Mouse (Mus musculus) ES-E14 (cell line): ENCODE results near the gene Hao2. TPM values are rescaled to one million over a fixed set of nuclear protein-coding genes. Genes with fewer than 3 reads are reported as not detected.

Source experiments
- DNase-seq: peaks from one replicate; pipeline ENCODE4 v3.0.0-alpha.2; 2013; ENCODE audit warnings: low read depth, low spot score
- H3K27ac ChIP-seq: 2 replicates; pipeline ENCODE4 v1.5.1; 2012; ENCODE audit warnings: low read depth, mild to moderate bottlenecking, low read length, moderate library complexity, mixed read lengths; ENCODE audit not compliant: poor library complexity, insufficient read depth, severe bottlenecking
- H3K36me3 ChIP-seq: 2 replicates; pipeline ENCODE4 v1.6.1; 2012; ENCODE audit warnings: mild to moderate bottlenecking, low read length, moderate library complexity, mixed read lengths; ENCODE audit not compliant: control insufficient read depth, poor library complexity, insufficient read depth, severe bottlenecking
- H3K4me1 ChIP-seq, 2 experiments: fragments of 150-350 bp in 1 of 2; sonication (generic) in 1 of 2; 2 replicates each; pipeline ENCODE4 v1.6.1; 2012; ENCODE audit warnings: low read length in 2 of 2, mild to moderate bottlenecking in 1 of 2, mixed read lengths in 1 of 2; ENCODE audit not compliant: control insufficient read depth in 2 of 2, insufficient read depth in 2 of 2, poor library complexity in 1 of 2
- H3K4me3 ChIP-seq, 2 experiments: fragments of 150-350 bp in 1 of 2; sonication (generic) in 1 of 2; 2 replicates each; pipeline ENCODE4 v1.5.1; 2012; ENCODE audit warnings: low read length in 2 of 2, low read depth in 1 of 2, mild to moderate bottlenecking in 1 of 2, mixed read lengths in 1 of 2; ENCODE audit not compliant: insufficient read depth in 1 of 2, poor library complexity in 1 of 2, severe bottlenecking in 1 of 2
- H3K9ac ChIP-seq: 2 replicates; pipeline ENCODE4 v1.6.1; 2012; ENCODE audit warnings: low read depth, mild to moderate bottlenecking, low read length, mixed read lengths; ENCODE audit not compliant: poor library complexity, insufficient read depth, severe bottlenecking
- H3K9me3 ChIP-seq: fragments of 150-350 bp; sonication (generic); 2 replicates; pipeline ENCODE4 v1.6.1; 2012; ENCODE audit warnings: low read depth, mild to moderate bottlenecking, low read length; ENCODE audit not compliant: control insufficient read depth, insufficient read depth
- CHD2 ChIP-seq: IDR thresholded peaks from 2 replicates; pipeline ENCODE4 v1.6.1; 2014; ENCODE audit warnings: mild to moderate bottlenecking, low read depth, low read length, inconsistent platforms
- HCFC1 ChIP-seq: IDR thresholded peaks from 2 replicates; pipeline ENCODE4 v1.6.1; 2012; ENCODE audit warnings: low read length, inconsistent platforms, borderline replicate concordance; ENCODE audit not compliant: insufficient read depth
- MAFK ChIP-seq: IDR thresholded peaks from 2 replicates; pipeline ENCODE4 v1.6.1; 2014; ENCODE audit warnings: mild to moderate bottlenecking, low read depth, low read length, inconsistent platforms; ENCODE audit not compliant: insufficient read depth
- ZC3H11A ChIP-seq: IDR thresholded peaks from 2 replicates; pipeline ENCODE4 v1.6.1; 2012; ENCODE audit warnings: low read depth, mild to moderate bottlenecking, inconsistent platforms, low read length, borderline replicate concordance
- ZNF384 ChIP-seq: IDR thresholded peaks from 2 replicates; pipeline ENCODE4 v1.6.1; 2012; ENCODE audit warnings: low read depth, low read length, inconsistent platforms
- in situ Hi-C, 2 experiments: fragments of 600-800 bp; cut with MboI; formaldehyde crosslinking; loops; one replicate each; pipeline ENCODE4 v1.15.1; 2025; ENCODE audit warnings: low sequenced_read_pairs in 2 of 2, inconsistent platforms in 1 of 2; ENCODE audit not compliant: unreplicated experiment in 2 of 2
- total RNA-seq: library from RNA; depleted of rRNA; stranded (reverse); fragments of 300-350 nt; gene quantifications from 2 replicates; pipeline ENCODE4 v1.2.3, GENCODE M21; 2012

Hao2 gene
- total RNA-seq, 1 experiment: not detected

DNA sequence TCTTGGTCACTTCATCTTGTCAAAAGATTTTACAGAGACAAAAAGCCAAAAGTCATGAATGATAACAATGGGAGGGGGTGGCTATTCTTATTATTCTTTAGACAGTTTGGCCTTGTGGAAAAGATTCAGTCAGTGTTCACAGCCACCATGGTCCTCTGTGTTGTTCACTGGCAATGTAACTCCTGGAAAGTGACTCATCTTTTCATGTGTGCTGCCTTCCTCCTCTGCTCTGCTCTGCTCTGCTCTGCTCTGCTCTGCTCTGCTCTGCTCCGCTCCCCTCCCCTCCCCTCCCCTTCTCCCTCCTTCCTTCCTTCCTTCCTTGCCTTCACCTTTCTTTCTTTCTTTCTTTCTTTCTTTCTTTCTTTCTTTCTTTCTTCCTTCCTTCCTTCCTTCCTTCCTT, 24.2 kb upstream of the Hao2 start:
- no peaks in the 10 kb centered on the region for H3K4me1 ChIP-seq
- TF ChIP-seq HCFC1 (no peak), CHD2 (no peak), ZNF384 (no peak), MAFK (no peak), ZC3H11A (no peak)
- H3K9ac ChIP-seq: no peak overlapping the region
- DNase-seq: no peak
- no peak overlapping the region for H3K4me3 ChIP-seq
- H3K9me3 ChIP-seq: no peaks in the 10 kb centered on the region
- H3K36me3 ChIP-seq: no peaks in the 10 kb centered on the region
- in situ Hi-C loops: no loop called here
- no peak overlapping the region for H3K27ac ChIP-seq

DNA sequence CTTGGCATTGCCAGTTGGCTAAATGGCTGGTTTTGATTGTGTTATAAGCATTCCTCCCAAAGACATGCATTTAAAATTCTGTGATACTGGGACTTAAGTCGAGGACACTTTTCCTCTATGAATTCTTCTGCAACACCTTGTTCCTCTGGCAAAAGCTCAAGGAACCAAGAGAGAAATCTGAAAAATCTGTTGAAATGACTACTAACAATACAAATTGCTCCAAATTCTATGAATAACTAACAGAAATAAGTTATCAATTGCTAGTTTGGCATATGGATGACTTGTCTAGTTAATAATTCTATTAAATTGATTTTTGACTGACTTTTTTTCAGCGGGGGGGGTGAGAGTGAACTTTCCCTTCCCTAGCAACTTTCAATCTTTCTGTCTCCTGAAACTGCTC, 23.8 kb upstream of the Hao2 start:
- no peak for DNase-seq
- Histone ChIP-seq H3K36me3 (no peaks in the 10 kb centered on the region), H3K9ac (no peak overlapping the region), H3K27ac (no peak overlapping the region), H3K4me3 (no peak overlapping the region), H3K9me3 (no peaks in the 10 kb centered on the region), H3K4me1 (no peaks in the 10 kb centered on the region)
- no peak for TF ChIP-seq ZNF384
- no peak for TF ChIP-seq HCFC1
- no peak for TF ChIP-seq CHD2
- no peak for TF ChIP-seq MAFK
- TF ChIP-seq ZC3H11A: no peak
- in situ Hi-C loops: no loop called here

DNA sequence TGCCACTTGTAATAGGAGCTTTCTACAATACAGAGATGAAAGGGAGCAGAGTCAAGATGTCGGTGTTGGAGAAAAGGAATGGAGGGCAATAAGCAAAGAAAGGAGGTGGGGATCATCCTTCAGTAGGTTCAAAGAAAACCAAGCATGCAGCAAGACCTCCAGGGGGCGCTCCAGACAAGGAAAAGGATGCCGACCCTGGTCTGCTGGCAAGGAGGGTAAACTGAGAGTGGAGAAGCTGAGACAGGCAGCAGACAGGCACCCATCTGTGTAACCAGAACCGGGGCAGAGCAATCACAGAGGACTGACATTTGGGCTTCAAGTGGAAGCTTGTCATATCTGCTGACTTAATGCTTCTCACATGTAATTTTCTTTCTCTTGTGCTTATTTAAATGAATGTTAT, 22.6 kb upstream of the Hao2 start:
- Histone ChIP-seq H3K4me3 (no peak overlapping the region), H3K4me1 (no peaks in the 10 kb centered on the region), H3K9ac (no peak overlapping the region), H3K9me3 (no peaks in the 10 kb centered on the region), H3K36me3 (no peaks in the 10 kb centered on the region), H3K27ac (no peak overlapping the region)
- in situ Hi-C loops: no loop called here
- TF ChIP-seq ZC3H11A (peak; percentile 60; the same call in 1 of the 2 replicates), HCFC1 (no peak)
- DNase-seq: peak; percentile 54

- Histone ChIP-seq H3K27ac (no peak overlapping the region), H3K4me3 (no peak overlapping the region), H3K4me1 (no peaks in the 10 kb centered on the region), H3K9ac (no peak overlapping the region), H3K9me3 (no peaks in the 10 kb centered on the region), H3K36me3 (no peaks in the 10 kb centered on the region)
- TF ChIP-seq ZNF384 (no peak), MAFK (no peak), ZC3H11A (no peak), CHD2 (no peak), HCFC1 (no peak)
- DNase-seq: no peak
- in situ Hi-C loops: no loop called here
Measured at GRCm38 (mm10) chr3:98913591-98913990, 20.6 kb upstream of the Hao2 start.

GRCm38 (mm10) chr3:98897606-98898005, 4.6 kb upstream of the Hao2 start:
- DNase-seq: no peak
- no peaks in the 10 kb centered on the region for H3K36me3 ChIP-seq
- no peak overlapping the region for H3K9ac ChIP-seq
- no peaks in the 10 kb centered on the region for H3K4me1 ChIP-seq
- in situ Hi-C loops: no loop called here
- H3K4me3 ChIP-seq: no peak overlapping the region
- no peak overlapping the region for H3K27ac ChIP-seq
- TF ChIP-seq ZC3H11A (no peak), CHD2 (no peak), ZNF384 (no peak), HCFC1 (no peak), MAFK (no peak)
- no peaks in the 10 kb centered on the region for H3K9me3 ChIP-seq
